Mouse (Mus musculus) forebrain, embryonic 11.5 days (tissue): Measurements from ENCODE around the gene Maco1. TPM values are rescaled to one million over a fixed set of nuclear protein-coding genes. Genes with fewer than 3 reads are reported as not detected.
A peak's percentile ranks its signal among the peaks of the same experiment; 100 is the strongest.

Source experiments
- ATAC-seq: fragments of 200-750 bp; cut with Nextera tagmentation; replicated peaks from 2 replicates; pipeline ENCODE4 v1.8.0; 2017; ENCODE audit warnings: moderate TSS enrichment; ENCODE audit not compliant: low FRiP score
- DNase-seq: peaks from one replicate; pipeline ENCODE4 v3.0.0-alpha.2; 2017; ENCODE audit warnings: low spot score
- H3K27ac ChIP-seq: fragments of 300-500 bp; sonication (generic); 2 replicates; pipeline ENCODE4 v1.5.1; 2014; ENCODE audit warnings: low read depth, low read length
- H3K27me3 ChIP-seq: fragments of 300-500 bp; sonication (generic); 2 replicates; pipeline ENCODE4 v1.6.1; 2014; ENCODE audit warnings: mild to moderate bottlenecking, low read length, mixed read lengths; ENCODE audit not compliant: control insufficient read depth, insufficient read depth
- H3K36me3 ChIP-seq: fragments of 300-500 bp; sonication (generic); 2 replicates; pipeline ENCODE4 v1.6.1; 2014; ENCODE audit warnings: mild to moderate bottlenecking, low read length, moderate library complexity, mixed read lengths; ENCODE audit not compliant: control insufficient read depth, insufficient read depth
- H3K4me1 ChIP-seq: fragments of 300-500 bp; sonication (generic); replicated peaks from 2 replicates; pipeline ENCODE4 v1.6.1; 2014; ENCODE audit warnings: low read length, mixed read lengths; ENCODE audit not compliant: control insufficient read depth, insufficient read depth
- H3K4me2 ChIP-seq: fragments of 300-500 bp; sonication (generic); 2 replicates; pipeline ENCODE4 v1.6.1; 2014; ENCODE audit warnings: low read depth, mild to moderate bottlenecking, low read length, moderate library complexity, mixed read lengths; ENCODE audit not compliant: severe bottlenecking
- H3K4me3 ChIP-seq: fragments of 300-500 bp; sonication (generic); 2 replicates; pipeline ENCODE4 v1.5.1; 2014; ENCODE audit warnings: low read depth, low read length
- H3K9ac ChIP-seq: fragments of 300-500 bp; sonication (generic); 2 replicates; pipeline ENCODE4 v1.6.1; 2014; ENCODE audit warnings: low read length
- H3K9me3 ChIP-seq: fragments of 300-500 bp; sonication (generic); 2 replicates; pipeline ENCODE4 v1.6.1; 2016; ENCODE audit warnings: low read length, mixed read lengths; ENCODE audit not compliant: control insufficient read depth
- WGBS: fragments of 180-500 bp; shearing (Covaris S2); extraction: QIAGEN DNeasy Blood & Tissue Kit; methylation state at CpG from one replicate; pipeline ENCODE4 v1.1.7; 2014; 5-methylcytosine and 5-hydroxymethylcytosine counted together
- polyA plus RNA-seq: library from polyadenylated mRNA; unstranded; fragments of >200 nt; fragmentation: Nextera tagmentation; extraction: Ambion mirVana; gene quantifications from 2 replicates; pipeline ENCODE4 v1.2.1, GENCODE M21; 2014

Maco1 gene
- polyA plus RNA-seq, 1 experiment from 2014 or later, result 47.5 TPM

- peaks cover 13% of the 10 kb centered on the region for H3K4me1 ChIP-seq
- H3K4me2 ChIP-seq, result peak overlapping the region; percentile 97
- WGBS, result 14% methylated on average over 21 of the region's 21 CpGs
- H3K4me3 ChIP-seq, result peak overlapping the region; percentile 66
- DNase-seq, result no peak
- no peaks in the 10 kb centered on the region for H3K9me3 ChIP-seq
- peaks cover 9% of the 10 kb centered on the region for H3K27me3 ChIP-seq
- no peak overlapping the region for H3K27ac ChIP-seq
- no peak for ATAC-seq
- H3K9ac ChIP-seq, result peak overlapping the region; percentile 70
- no peaks in the 10 kb centered on the region for H3K36me3 ChIP-seq
Observed at GRCm38 (mm10) chr4:134768226-134768888, 84.8 kb downstream of the Maco1 start.

GRCm38 (mm10) chr4:134767426-134768225, 85.5 kb downstream of the Maco1 start, which contains the start of gene Ldlrap1:
Gene Ldlrap1, minus strand, starts transcription at chr4:134768024.
- Histone ChIP-seq H3K27ac (no peak within 1 kb of the TSS), H3K27me3 (peaks cover 9% of the 10 kb centered on the region), H3K9me3 (no peaks in the 10 kb centered on the region), H3K36me3 (no peaks in the 10 kb centered on the region), H3K9ac (peak within 1 kb of the TSS; percentile 70), H3K4me1 (peaks cover 13% of the 10 kb centered on the region), H3K4me3 (peak within 1 kb of the TSS; percentile 66), H3K4me2 (peak within 1 kb of the TSS; percentile 97)
- WGBS, result under 1% methylated on average over 79 of the region's 80 CpGs
- peak; percentile 87 for DNase-seq
- ATAC-seq, result peak; percentile 81

GRCm38 (mm10) chr4:134766904-134767425, 86.2 kb downstream of the Maco1 start:
- Histone ChIP-seq H3K4me2 (peak overlapping the region; percentile 97), H3K9me3 (no peaks in the 10 kb centered on the region), H3K4me1 (peaks cover 13% of the 10 kb centered on the region), H3K27me3 (peaks cover 9% of the 10 kb centered on the region), H3K9ac (peak overlapping the region; percentile 70), H3K36me3 (no peaks in the 10 kb centered on the region), H3K4me3 (peak overlapping the region; percentile 66), H3K27ac (no peak overlapping the region)
- ATAC-seq (peak; percentile 37; the same call in 1 of the 2 replicates), DNase-seq (no peak)
- 2% methylated on average over 23 of the region's 23 CpGs for WGBS

- H3K36me3 ChIP-seq, result no peaks in the 10 kb centered on the region
- no peak overlapping the region for H3K9ac ChIP-seq
- WGBS, result 69% methylated on average over 6 of the region's 6 CpGs
- DNase-seq, result no peak
- no peaks in the 10 kb centered on the region for H3K9me3 ChIP-seq
- H3K27ac ChIP-seq, result no peak overlapping the region
- H3K27me3 ChIP-seq, result peaks cover 9% of the 10 kb centered on the region
- ATAC-seq, result no peak
- H3K4me2 ChIP-seq, result no peak overlapping the region; the same call in 1 of the 2 replicates
- H3K4me3 ChIP-seq, result no peak overlapping the region
- peaks cover 13% of the 10 kb centered on the region for H3K4me1 ChIP-seq
Observed at GRCm38 (mm10) chr4:134766277-134766676, 86.9 kb downstream of the Maco1 start.

GRCm38 (mm10) chr4:134764333-134764732, 88.8 kb downstream of the Maco1 start:
- ATAC-seq, result no peak
- Histone ChIP-seq H3K27ac (no peak overlapping the region), H3K36me3 (no peaks in the 10 kb centered on the region), H3K27me3 (peaks cover 9% of the 10 kb centered on the region), H3K4me3 (no peak overlapping the region), H3K9me3 (no peaks in the 10 kb centered on the region), H3K9ac (no peak overlapping the region), H3K4me1 (peaks cover 13% of the 10 kb centered on the region), H3K4me2 (no peak overlapping the region)
- no peak for DNase-seq
- 82% methylated on average over 3 of the region's 3 CpGs for WGBS

- Histone ChIP-seq H3K9ac (no peak overlapping the region), H3K4me2 (no peak overlapping the region), H3K4me1 (peaks cover 7% of the 10 kb centered on the region), H3K4me3 (no peak overlapping the region), H3K36me3 (no peaks in the 10 kb centered on the region), H3K27ac (no peak overlapping the region), H3K9me3 (no peaks in the 10 kb centered on the region), H3K27me3 (peaks cover 9% of the 10 kb centered on the region)
- 73% methylated on average over 6 of the region's 6 CpGs for WGBS
- no peak for ATAC-seq
- no peak for DNase-seq
Observed at GRCm38 (mm10) chr4:134762360-134762759, 90.8 kb downstream of the Maco1 start.

GRCm38 (mm10) chr4:134760793-134761201, 92.3 kb downstream of the Maco1 start:
- H3K9me3 ChIP-seq, result no peaks in the 10 kb centered on the region
- no peak overlapping the region for H3K9ac ChIP-seq
- no peaks in the 10 kb centered on the region for H3K36me3 ChIP-seq
- DNase-seq, result no peak
- H3K27ac ChIP-seq, result no peak overlapping the region
- H3K27me3 ChIP-seq, result 0 out of 2 replicates have a peak, but pooled peaks cover 1% of the 10 kb centered on the region
- H3K4me2 ChIP-seq, result no peak overlapping the region
- ATAC-seq, result no peak
- H3K4me3 ChIP-seq, result no peak overlapping the region
- WGBS, result 73% methylated on average over 9 of the region's 9 CpGs
- H3K4me1 ChIP-seq, result no peaks in the 10 kb centered on the region; the same call in 1 of the 2 replicates

GRCm38 (mm10) chr4:134760281-134760680, 92.9 kb downstream of the Maco1 start:
- ATAC-seq (no peak), DNase-seq (no peak)
- no peak overlapping the region for H3K27ac ChIP-seq
- no peaks in the 10 kb centered on the region for H3K27me3 ChIP-seq
- H3K36me3 ChIP-seq, result no peaks in the 10 kb centered on the region
- no peaks in the 10 kb centered on the region for H3K9me3 ChIP-seq
- no peak overlapping the region for H3K9ac ChIP-seq
- H3K4me2 ChIP-seq, result no peak overlapping the region
- H3K4me3 ChIP-seq, result no peak overlapping the region
- H3K4me1 ChIP-seq, result no peaks in the 10 kb centered on the region
- 79% methylated on average over 6 of the region's 6 CpGs for WGBS
